Mouse (Mus musculus): Measurements from ENCODE around the gene Trdmt1.

Trdmt1 gene

GRCm38 (mm10) chr2:13499196-13499595 lies 45.3 kb downstream of the Trdmt1 start:
- DNase-seq (ENCODE audit: low read depth) = no peak

- peak; percentile 37 for DNase-seq (ENCODE audit: low read depth)
These were observed 48.4 kb downstream of the Trdmt1 start for GRCm38 (mm10) chr2:13496087-13496486.

- no peak for DNase-seq (ENCODE audit: low read depth)
These were observed 51.5 kb downstream of the Trdmt1 start for GRCm38 (mm10) chr2:13492927-13493326.

GRCm38 (mm10) chr2:13491734-13492133 lies 52.7 kb downstream of the Trdmt1 start, which contains the start of gene Cubn:
Gene Cubn (minus strand): TSS chr2:13491813.
- no peak for DNase-seq (ENCODE audit: low read depth)

- DNase-seq (ENCODE audit: low read depth) = no peak
These were observed 54.0 kb downstream of the Trdmt1 start for GRCm38 (mm10) chr2:13490480-13490879.

- no peak for DNase-seq (ENCODE audit: low read depth)
These were observed 58.0 kb downstream of the Trdmt1 start for GRCm38 (mm10) chr2:13486470-13486869.

- no peak for DNase-seq (ENCODE audit: low read depth)
These were observed 59.9 kb downstream of the Trdmt1 start for GRCm38 (mm10) chr2:13484566-13484965.

- DNase-seq (ENCODE audit: low read depth) = peak; percentile 11
These were observed 63.7 kb downstream of the Trdmt1 start for GRCm38 (mm10) chr2:13480744-13481143.

GRCm38 (mm10) chr2:13479165-13479564 lies 65.3 kb downstream of the Trdmt1 start:
- DNase-seq (ENCODE audit: low read depth) = no peak

GRCm38 (mm10) chr2:13470108-13470507 lies 74.4 kb downstream of the Trdmt1 start:
- DNase-seq (ENCODE audit: low read depth) = no peak

GRCm38 (mm10) chr2:13469641-13470040 lies 74.8 kb downstream of the Trdmt1 start:
- DNase-seq (ENCODE audit: low read depth) = no peak

GRCm38 (mm10) chr2:13466685-13467084 lies 77.8 kb downstream of the Trdmt1 start:
- no peak for DNase-seq (ENCODE audit: low read depth)

Measured in 416B (cell line).